Comparison of ENCODE assay signal across 16 mouse cellular contexts in genomic region chr9:58107494-58107893, GRCm38 (mm10). TPM values are rescaled to one million over a fixed set of nuclear protein-coding genes. Genes with fewer than 3 reads are reported as not detected.
DNase-seq lines count a peak whose midpoint lies in the region; ATAC-seq lines count a peak whose summit lies in the region.
"Had no signal": no experiment of that assay in that cellular context is flagged by ENCODE, and none has a peak within 500 bp of the region (broad histone marks: within the 10 kb centered on the region; RNA-seq: fewer than 3 reads in every experiment).

No protein-coding gene starts in this region.

- no peaks in the 10 kb centered on the region for H3K36me3 ChIP-seq in forebrain, embryonic 12.5 days (replicated peaks)
- H3K36me3 ChIP-seq in hindbrain, embryonic 15.5 days: no peaks in the 10 kb centered on the region
- H3K36me3 ChIP-seq: embryonic facial prominence, embryonic 12.5 days had no signal

- peak overlapping the region; percentile 47 for H3K27ac ChIP-seq in forebrain, embryonic 12.5 days
- H3K27ac ChIP-seq in hindbrain, embryonic 15.5 days (replicated peaks): peak overlapping the region; percentile 37; the same call in 1 of the 2 replicates
- H3K27ac ChIP-seq: embryonic facial prominence, embryonic 12.5 days; kidney, postnatal 0 days had no signal

- H3K4me1 ChIP-seq in forebrain, embryonic 12.5 days: peaks cover 63% of the 10 kb centered on the region
- peaks cover 39% of the 10 kb centered on the region for H3K4me1 ChIP-seq in hindbrain, embryonic 15.5 days (replicated peaks)

- H3K4me2 ChIP-seq in forebrain, embryonic 12.5 days: no peak overlapping the region
- no peak overlapping the region for H3K4me2 ChIP-seq in hindbrain, embryonic 15.5 days
- H3K4me2 ChIP-seq: embryonic facial prominence, embryonic 12.5 days had no signal

- no peaks in the 10 kb centered on the region for H3K9me3 ChIP-seq in forebrain, embryonic 12.5 days
- no peaks in the 10 kb centered on the region for H3K9me3 ChIP-seq in hindbrain, embryonic 15.5 days
- H3K9me3 ChIP-seq: embryonic facial prominence, embryonic 12.5 days had no signal

- no peak for ATAC-seq in forebrain, embryonic 12.5 days (ENCODE audit: low FRiP score)
- ATAC-seq in hindbrain, embryonic 15.5 days (ENCODE audit: low FRiP score, low read depth): no peak
- no peak for ATAC-seq in granulocyte monocyte progenitor cell, adult 5-6 weeks (replicated peaks; ENCODE audit: poor library complexity, severe bottlenecking)
- ATAC-seq: activated CD4-positive, CD25-positive, alpha-beta regulatory T cell, adult 4 months had no signal

- no peak overlapping the region for H3K9ac ChIP-seq in forebrain, embryonic 12.5 days
- no peak overlapping the region for H3K9ac ChIP-seq in hindbrain, embryonic 15.5 days
- H3K9ac ChIP-seq: embryonic facial prominence, embryonic 12.5 days had no signal

- 0 out of 2 replicates have a peak, but pooled peaks cover 13% of the 10 kb centered on the region for H3K27me3 ChIP-seq in forebrain, embryonic 12.5 days
- no peaks in the 10 kb centered on the region for H3K27me3 ChIP-seq in hindbrain, embryonic 15.5 days
- H3K27me3 ChIP-seq: embryonic facial prominence, embryonic 12.5 days had no signal

- 56% methylated on average over 5 of the region's 5 CpGs for WGBS in forebrain, embryonic 12.5 days
- 42% methylated on average over 5 of the region's 5 CpGs for WGBS in hindbrain, embryonic 15.5 days

- peak; percentile 35 for DNase-seq in kidney, postnatal 10 days
- DNase-seq in kidney, postnatal 25 days: no peak
- DNase-seq in MN1 (ENCODE audit: low spot score): peak; percentile 89
- no peak for DNase-seq in testis, postnatal 10 days (ENCODE audit: low spot score)
- no peak for DNase-seq in adrenal gland, adult 18-20 months (ENCODE audit: low spot score in 2 of 2)
- DNase-seq: cerebellum, adult 9-11 months; right cerebral cortex, postnatal 25 days had no signal

- no peak overlapping the region for H3K4me3 ChIP-seq in forebrain, embryonic 12.5 days (replicated peaks)
- no peak overlapping the region for H3K4me3 ChIP-seq in hindbrain, embryonic 15.5 days
- H3K4me3 ChIP-seq: embryonic facial prominence, embryonic 12.5 days had no signal

RNA-seq across cellular contexts. Expression of gene Ccdc33, which starts 11.1 kb away (rescaled TPM):
- polyA plus RNA-seq in forebrain, embryonic 12.5 days (2016; fragmentation: Nextera tagmentation; extraction: Ambion mirVana): 1.5 and 2.4 TPM in 2 replicates
- 0.38 and 0.58 TPM in 2 replicates for polyA plus RNA-seq in hindbrain, embryonic 15.5 days (2015; fragmentation: Nextera tagmentation; extraction: Ambion mirVana)
- not detected in 2 replicates for total RNA-seq in granulocyte monocyte progenitor cell, adult 5-6 weeks (2014; fragmentation: Nextera tagmentation)
- total RNA-seq in granulocyte monocyte progenitor cell, adult 5-6 weeks (2017): not detected in 2 replicates
- under 1 TPM; 0.22 to 0.80 TPM for total RNA-seq in adrenal gland, adult 18-20 months (2021)
- total RNA-seq: hematopoietic stem cell, adult 5-6 weeks; liver, adult 2 months; monocyte, adult 5-6 weeks had no signal
- polyA plus RNA-seq: activated CD4-positive, CD25-positive, alpha-beta regulatory T cell, adult 4 months; liver, adult 2 months had no signal

RNA-seq across cellular contexts. Expression of gene Stra6, which starts 43.9 kb away (rescaled TPM):
- polyA plus RNA-seq in forebrain, embryonic 12.5 days (2016; fragmentation: Nextera tagmentation; extraction: Ambion mirVana): 10.7 and 11.6 TPM in 2 replicates
- polyA plus RNA-seq in hindbrain, embryonic 15.5 days (2015; fragmentation: Nextera tagmentation; extraction: Ambion mirVana): 16.0 and 17.5 TPM in 2 replicates
- total RNA-seq in granulocyte monocyte progenitor cell, adult 5-6 weeks (2014; fragmentation: Nextera tagmentation): not detected in 2 replicates
- total RNA-seq in granulocyte monocyte progenitor cell, adult 5-6 weeks (2017): not detected in 2 replicates
- total RNA-seq in adrenal gland, adult 18-20 months (2021): 1 to 10 TPM; 1.1 to 1.5 TPM
- total RNA-seq: hematopoietic stem cell, adult 5-6 weeks; liver, adult 2 months; monocyte, adult 5-6 weeks had no signal
- polyA plus RNA-seq: liver, adult 2 months had no signal

Comparison
In these comparisons a context has a peak if more than half of its experiments do, and no peak if none do; other contexts are left out.
1. DNase-seq: peak in kidney, postnatal 10 days (single experiment) and MN1 (single experiment); none in kidney, postnatal 25 days (0 of 2), testis, postnatal 10 days (single experiment) and adrenal gland, adult 18-20 months (0 of 2).